Mouse (Mus musculus) testis, adult 2 months (tissue): ENCODE results near the gene Thsd4. TPM values are rescaled to one million over a fixed set of nuclear protein-coding genes. Genes with fewer than 3 reads are reported as not detected.

Experiments used
- H3K27ac ChIP-seq: fragments of 200-500 bp; 2 replicates; pipeline ENCODE4 v1.5.1; 2012; ENCODE audit warnings: low read depth, low read length; ENCODE audit not compliant: control insufficient read depth, insufficient read depth
- H3K27me3 ChIP-seq: fragments of 200-500 bp; 2 replicates; pipeline ENCODE4 v1.6.1; 2012; ENCODE audit warnings: mild to moderate bottlenecking, low read length, moderate library complexity; ENCODE audit not compliant: control insufficient read depth, insufficient read depth
- H3K36me3 ChIP-seq: fragments of 200-500 bp; 2 replicates; pipeline ENCODE4 v1.6.1; 2012; ENCODE audit warnings: mild to moderate bottlenecking, low read length; ENCODE audit not compliant: control insufficient read depth, insufficient read depth
- H3K4me1 ChIP-seq: fragments of 200-500 bp; 2 replicates; pipeline ENCODE4 v1.6.1; 2012; ENCODE audit warnings: low read length; ENCODE audit not compliant: control insufficient read depth, insufficient read depth
- H3K4me3 ChIP-seq: fragments of 200-500 bp; 2 replicates; pipeline ENCODE4 v1.5.1; 2012; ENCODE audit warnings: low read depth, mild to moderate bottlenecking, low read length, moderate library complexity, mixed read lengths; ENCODE audit not compliant: control insufficient read depth
- CTCF ChIP-seq: fragments of 200-500 bp; IDR thresholded peaks from 2 replicates; pipeline ENCODE4 v1.5.1; 2012; ENCODE audit warnings: low read depth, mild to moderate bottlenecking, inconsistent platforms, low read length, moderate library complexity; ENCODE audit not compliant: control insufficient read depth, insufficient read depth, insufficient replicate concordance
- POLR2A ChIP-seq: fragments of 200-500 bp; IDR thresholded peaks from 2 replicates; pipeline ENCODE4 v1.6.1; 2012; ENCODE audit warnings: low read depth, mild to moderate bottlenecking, inconsistent platforms, low read length, moderate library complexity; ENCODE audit not compliant: control insufficient read depth
- polyA plus RNA-seq: library from polyadenylated mRNA; depleted of rRNA; stranded (reverse); fragments of >200 nt; gene quantifications from 2 replicates; pipeline ENCODE4 v1.2.3, GENCODE M21; 2012

The Thsd4 gene
- polyA plus RNA-seq, 1 experiment, result 1.4 TPM

DNA sequence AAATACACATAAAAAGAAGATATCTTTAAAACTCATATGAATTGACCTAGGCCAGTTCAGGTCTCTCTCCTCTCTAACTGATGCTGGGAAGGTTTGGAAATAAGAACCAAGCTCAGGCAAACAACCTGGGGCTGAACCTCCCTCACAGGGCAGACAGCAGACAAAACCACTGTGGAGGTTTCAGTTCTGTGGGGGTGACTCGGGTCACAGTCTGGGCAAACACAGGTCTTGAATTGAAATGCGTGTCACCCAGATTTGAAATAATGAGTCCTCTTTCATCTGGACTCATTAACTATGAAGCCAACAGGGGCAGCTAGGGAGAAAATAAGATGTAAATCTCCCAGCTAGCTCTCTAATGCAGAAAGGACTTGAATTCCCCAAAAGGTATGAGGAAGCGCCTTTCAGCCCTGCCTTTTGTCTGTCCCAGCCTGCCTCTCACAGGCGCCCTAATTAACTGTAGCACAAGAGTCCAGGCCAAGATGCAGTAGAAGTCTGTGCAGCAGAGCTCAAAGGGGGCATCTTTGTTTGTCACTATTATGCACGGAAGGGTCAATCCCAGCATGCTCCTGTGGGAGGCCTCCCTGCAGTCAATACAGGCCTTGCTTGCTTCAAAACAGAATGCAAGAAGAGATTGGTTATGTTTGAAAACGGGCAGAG is 297.7 kb downstream of the Thsd4 start:
- TF ChIP-seq POLR2A (no peak), CTCF (no peak)
- no peaks in the 10 kb centered on the region for H3K27me3 ChIP-seq
- no peaks in the 10 kb centered on the region for H3K4me1 ChIP-seq
- no peak overlapping the region for H3K27ac ChIP-seq
- no peaks in the 10 kb centered on the region for H3K36me3 ChIP-seq
- H3K4me3 ChIP-seq, result no peak overlapping the region

DNA sequence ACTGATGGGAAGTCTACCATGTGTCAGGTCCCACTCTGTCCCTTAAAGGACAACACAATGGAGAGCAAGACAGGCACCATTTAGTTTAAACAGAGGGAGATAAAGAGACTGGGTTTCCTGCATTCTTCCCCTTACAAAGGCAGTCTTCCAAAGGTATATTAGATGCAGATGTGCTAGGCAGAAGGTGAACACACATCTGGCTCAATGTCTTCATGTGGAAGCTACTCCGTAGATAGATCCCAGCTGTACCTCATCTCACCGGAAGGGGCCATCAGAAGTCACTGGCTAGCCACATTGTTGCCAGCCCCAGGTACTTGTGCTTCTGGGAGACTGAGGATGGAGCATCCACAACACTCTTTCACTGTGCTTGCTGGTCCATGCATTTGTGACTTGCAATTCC is 301.4 kb downstream of the Thsd4 start:
- Histone ChIP-seq H3K36me3 (no peaks in the 10 kb centered on the region), H3K27me3 (no peaks in the 10 kb centered on the region), H3K4me3 (no peak overlapping the region), H3K4me1 (no peaks in the 10 kb centered on the region), H3K27ac (no peak overlapping the region)
- TF ChIP-seq CTCF (no peak), POLR2A (no peak)

DNA sequence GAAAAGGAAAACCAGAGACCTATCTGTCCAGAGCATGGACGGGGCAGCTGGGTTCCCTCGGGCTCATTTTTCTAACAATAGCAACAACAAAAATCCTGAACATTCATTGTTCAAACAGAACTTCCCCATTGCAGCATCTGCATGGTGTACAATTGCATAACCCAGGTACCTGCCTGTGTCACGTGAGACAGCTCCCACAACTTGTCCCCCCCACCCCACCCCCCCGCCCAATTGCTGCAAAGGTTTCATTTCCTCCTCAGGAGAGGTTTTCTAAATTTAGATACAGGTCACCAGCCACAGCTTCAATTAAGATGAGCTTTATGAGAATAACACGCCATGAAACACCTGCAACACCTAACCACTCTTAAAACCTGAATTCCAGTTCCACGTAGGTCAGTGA is 303.4 kb downstream of the Thsd4 start:
- no peak for TF ChIP-seq POLR2A
- no peak for TF ChIP-seq CTCF
- no peak overlapping the region for H3K4me3 ChIP-seq
- H3K4me1 ChIP-seq, result no peaks in the 10 kb centered on the region

DNA sequence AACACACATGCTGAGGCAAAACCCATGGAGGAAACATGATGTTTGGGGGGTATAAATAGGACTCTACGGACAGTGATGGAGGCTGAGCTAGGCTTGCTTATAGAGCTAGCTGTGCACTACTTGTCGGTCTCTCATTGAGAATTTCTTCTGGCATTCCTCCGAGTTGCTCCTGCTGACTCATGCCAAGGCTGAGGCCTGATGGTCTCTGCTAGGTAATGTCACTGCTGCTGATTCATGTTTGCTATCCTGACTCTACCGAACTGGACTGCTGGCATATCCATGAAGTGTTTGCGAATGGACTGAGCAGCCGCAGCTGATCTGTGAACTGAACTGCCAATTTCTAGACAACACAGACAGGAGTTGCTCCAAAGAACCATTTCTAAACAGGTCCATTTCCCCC is 305.8 kb downstream of the Thsd4 start:
- H3K4me3 ChIP-seq, result no peak overlapping the region
- no peak overlapping the region for H3K27ac ChIP-seq
- H3K36me3 ChIP-seq, result no peaks in the 10 kb centered on the region
- TF ChIP-seq CTCF (no peak), POLR2A (no peak)
- no peaks in the 10 kb centered on the region for H3K27me3 ChIP-seq
- H3K4me1 ChIP-seq, result no peaks in the 10 kb centered on the region

More for the DNA sequence above, 303.4 kb downstream of the Thsd4 start:
- Histone ChIP-seq H3K27me3 (no peaks in the 10 kb centered on the region), H3K36me3 (no peaks in the 10 kb centered on the region), H3K27ac (no peak overlapping the region)

DNA sequence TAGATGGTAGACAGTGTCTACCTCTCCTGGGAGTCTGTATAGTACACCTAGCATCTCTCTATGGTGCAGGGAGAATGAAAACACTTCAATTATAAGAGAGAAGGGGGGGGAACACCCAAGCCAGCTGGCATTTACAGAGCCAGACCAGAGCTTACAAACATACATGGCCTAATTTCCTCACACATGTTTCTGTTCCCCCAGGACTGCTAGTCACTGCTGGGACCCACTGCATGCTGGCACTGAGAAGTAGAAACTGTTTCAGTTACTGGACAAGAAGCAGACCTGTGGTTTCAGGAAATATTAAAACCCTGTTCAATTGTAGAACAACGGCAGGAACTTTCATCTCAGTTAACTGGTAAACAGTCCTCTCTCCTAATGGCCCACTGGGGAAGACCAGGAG is 308.7 kb downstream of the Thsd4 start:
- Histone ChIP-seq H3K36me3 (no peaks in the 10 kb centered on the region), H3K27ac (no peak overlapping the region), H3K4me1 (no peaks in the 10 kb centered on the region), H3K4me3 (no peak overlapping the region), H3K27me3 (no peaks in the 10 kb centered on the region)
- no peak for TF ChIP-seq POLR2A
- no peak for TF ChIP-seq CTCF

DNA sequence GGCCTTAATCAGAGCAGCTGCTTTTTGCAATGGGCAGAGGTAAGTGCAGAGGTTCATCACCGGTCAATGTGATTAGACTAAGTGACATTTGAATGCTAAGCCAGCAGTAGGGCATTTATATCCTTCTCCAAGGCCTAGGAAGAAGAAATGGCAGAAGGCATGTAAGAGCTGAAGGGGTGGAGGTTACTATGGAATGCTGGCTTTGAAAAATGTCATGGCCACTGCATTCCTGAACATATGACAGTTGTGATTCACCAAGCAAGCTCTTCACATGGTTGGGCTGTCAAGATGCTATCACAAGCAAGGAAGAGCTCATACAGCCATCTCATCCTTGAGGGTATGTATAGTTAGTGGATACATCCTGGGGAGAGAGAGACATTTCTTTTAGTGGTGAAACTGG is 313.0 kb downstream of the Thsd4 start:
- no peak for TF ChIP-seq CTCF
- no peak for TF ChIP-seq POLR2A
- no peaks in the 10 kb centered on the region for H3K36me3 ChIP-seq
- H3K4me3 ChIP-seq, result no peak overlapping the region
- no peak overlapping the region for H3K27ac ChIP-seq
- no peaks in the 10 kb centered on the region for H3K4me1 ChIP-seq
- no peaks in the 10 kb centered on the region for H3K27me3 ChIP-seq

DNA sequence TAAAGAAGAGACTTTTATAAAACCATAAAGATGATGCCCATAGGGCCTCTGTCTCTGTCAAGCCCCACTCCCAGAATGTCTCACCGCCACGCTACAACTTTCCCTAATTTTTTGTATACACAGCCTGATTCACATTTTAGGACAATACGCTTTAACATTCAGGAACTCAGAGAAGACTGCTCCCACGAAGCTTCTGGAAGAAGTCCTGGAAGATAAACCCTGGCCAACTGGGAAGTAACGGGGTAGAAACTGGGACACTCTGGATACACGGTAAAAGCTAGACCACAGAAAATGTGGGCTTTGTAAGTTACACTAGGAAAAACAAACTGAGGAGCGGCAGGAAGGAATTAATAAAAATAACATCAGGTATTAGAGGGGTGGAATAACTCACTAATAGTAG is 318.7 kb downstream of the Thsd4 start:
- Histone ChIP-seq H3K4me3 (no peak overlapping the region), H3K4me1 (no peaks in the 10 kb centered on the region), H3K36me3 (no peaks in the 10 kb centered on the region), H3K27me3 (no peaks in the 10 kb centered on the region), H3K27ac (no peak overlapping the region)
- TF ChIP-seq CTCF, result no peak

DNA sequence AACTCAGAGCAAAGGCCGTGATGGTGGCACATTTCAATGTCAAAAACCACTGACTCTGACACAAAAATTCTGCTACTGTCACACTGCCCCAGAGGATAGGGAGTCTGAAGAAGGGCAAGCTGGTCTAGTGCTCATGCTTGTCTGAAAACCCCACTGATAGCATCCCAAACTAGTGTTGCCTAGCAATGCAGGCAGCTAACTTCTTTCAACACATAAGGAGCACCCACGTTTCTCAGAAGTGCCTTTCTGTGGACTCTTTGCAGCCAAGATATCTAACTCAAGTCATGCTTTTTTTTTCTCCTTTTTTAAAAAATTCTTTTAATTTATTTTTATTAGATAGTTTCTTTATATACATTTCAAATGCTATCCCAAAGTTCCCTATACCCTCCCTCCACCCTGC is 321.4 kb downstream of the Thsd4 start:
- Histone ChIP-seq H3K27me3 (no peaks in the 10 kb centered on the region), H3K27ac (no peak overlapping the region), H3K4me1 (peaks cover 7% of the 10 kb centered on the region), H3K36me3 (no peaks in the 10 kb centered on the region), H3K4me3 (no peak overlapping the region)
- TF ChIP-seq CTCF, result no peak
- TF ChIP-seq POLR2A, result no peak
